Mouse (Mus musculus): ENCODE data around the gene Gm6121. TPM values are rescaled to one million over a fixed set of nuclear protein-coding genes. Genes with fewer than 3 reads are reported as not detected.
"Not testable (repeated sequence)": the region's sequence is repeated elsewhere in the genome, so short reads cannot be mapped to it uniquely, and the experiment has no call there.

Gene Gm6121
- not detected in 2 replicates for total RNA-seq (2012; rRNA removed)

GRCm38 (mm10) chrX:26935597-26935996 lies at the start of gene Gm6121:
TSS of gene Gm6121 (minus strand) at chrX:26935697.
- H3K36me3 ChIP-seq (ENCODE audit: control insufficient read depth, insufficient read depth, low read length, poor library complexity, severe bottlenecking); H3K9me3 ChIP-seq (ENCODE audit: control insufficient read depth, insufficient read depth, low read depth, low read length); H3K4me1 ChIP-seq (ENCODE audit: control insufficient read depth in 2 of 2, insufficient read depth in 2 of 2, low read length in 2 of 2, poor library complexity in 1 of 2); H3K4me3 ChIP-seq (ENCODE audit: insufficient read depth in 1 of 2, low read depth in 1 of 2, low read length in 2 of 2, poor library complexity in 1 of 2, severe bottlenecking in 1 of 2); DNase-seq (ENCODE audit: low read depth, low spot score); H3K27ac ChIP-seq (ENCODE audit: insufficient read depth, low read depth, low read length, poor library complexity, severe bottlenecking); H3K9ac ChIP-seq (ENCODE audit: insufficient read depth, low read depth, low read length, poor library complexity, severe bottlenecking); in situ Hi-C loops (cut with MboI; ENCODE audit: low sequenced_read_pairs in 2 of 2, unreplicated experiment in 2 of 2): not testable (repeated sequence)

Other genes with a start within 250 kb of the Gm6121 start
- not detected in 2 replicates for gene Gm14525, start 233.1 kb downstream of the Gm6121 start, total RNA-seq (2012; rRNA removed)

Data from ES-E14 (cell line).